Mouse (Mus musculus) layer of hippocampus, postnatal 25 days (tissue): Measurements from ENCODE around the gene Pcnp. TPM values are rescaled to one million over a fixed set of nuclear protein-coding genes. Genes with fewer than 3 reads are reported as not detected.

Experiments used
- DNase-seq, 2 experiments: peaks; one replicate each; pipeline ENCODE4 v3.0.0; 2022; ENCODE audit warnings: mixed read lengths in 2 of 2, low spot score in 1 of 2; ENCODE audit errors: extremely low spot score in 1 of 2
- total RNA-seq, 2 experiments: library from RNA; stranded (reverse); gene quantifications; 2 replicates each; pipeline ENCODE4 v1.2.3; 2021

Gene Pcnp
- total RNA-seq, 2 experiments from 2014 or later, result 147 to 159 TPM

GRCm38 (mm10) chr16:56037138-56038010 is 7.8 kb upstream of the Pcnp start, which contains the start of gene Trmt10c:
Gene Trmt10c (minus strand): TSS chr16:56037819.
- peak; percentile 93 to 94 for DNase-seq

- DNase-seq, result no peak
Observed at GRCm38 (mm10) chr16:56036501-56036900, 7.0 kb upstream of the Pcnp start.

- no peak for DNase-seq
Observed at GRCm38 (mm10) chr16:56034566-56034965, 5.0 kb upstream of the Pcnp start.

GRCm38 (mm10) chr16:56028722-56029551 is 602 bp downstream of the Pcnp start:
- no peak for DNase-seq

GRCm38 (mm10) chr16:56027854-56028629 is 1.5 kb downstream of the Pcnp start:
- DNase-seq, result no peak

GRCm38 (mm10) chr16:56019660-56020059 is 9.9 kb downstream of the Pcnp start:
- DNase-seq, result no peak

- no peak for DNase-seq
Observed at GRCm38 (mm10) chr16:56014076-56014475, 15.5 kb downstream of the Pcnp start.

GRCm38 (mm10) chr16:56012789-56013743 is 16.5 kb downstream of the Pcnp start:
- DNase-seq, result no peak

- no peak for DNase-seq
Observed at GRCm38 (mm10) chr16:56008862-56009261, 20.7 kb downstream of the Pcnp start.

- DNase-seq, result no peak
Observed at GRCm38 (mm10) chr16:56006798-56007197, 22.7 kb downstream of the Pcnp start.

- DNase-seq, result no peak
Observed at GRCm38 (mm10) chr16:55994235-55994634, 35.3 kb downstream of the Pcnp start.

GRCm38 (mm10) chr16:55990311-55990710 is 39.2 kb downstream of the Pcnp start:
- DNase-seq, result no peak

- DNase-seq, result no peak
Observed at GRCm38 (mm10) chr16:55986001-55986400, 43.5 kb downstream of the Pcnp start.

GRCm38 (mm10) chr16:55974903-55975285 is 54.6 kb downstream of the Pcnp start:
- DNase-seq, result no peak

GRCm38 (mm10) chr16:55974256-55974902 is 55.2 kb downstream of the Pcnp start:
- peak; percentile 73 to 74 for DNase-seq

- peak; percentile 98 to 99 for DNase-seq
Observed at GRCm38 (mm10) chr16:55973431-55974255, 55.9 kb downstream of the Pcnp start, which contains the start of gene Zbtb11. Gene Zbtb11 (plus strand): TSS chr16:55973883.

GRCm38 (mm10) chr16:55972626-55973201 is 56.8 kb downstream of the Pcnp start:
- no peak for DNase-seq
